Mouse (Mus musculus) limb, embryonic 13.5 days (tissue): ENCODE measurements at regions not wholly inside any gene's neighbourhood (a gene's known extent, or its start where the extent isn't known, plus 50 kb on each side); places are given as distances from the start of the nearest gene placed in this dataset.
A peak's percentile ranks its signal among the peaks of the same experiment; 100 is the strongest.

Source experiments
- ATAC-seq: fragments of 200-750 bp; cut with Nextera tagmentation; 2 replicates; pipeline ENCODE4 v1.8.0; 2017; ENCODE audit warnings: low read depth, moderate number of reproducible peaks, moderate TSS enrichment; ENCODE audit not compliant: low FRiP score
- H3K27ac ChIP-seq: fragments of 300-500 bp; sonication (generic); 2 replicates; pipeline ENCODE4 v1.5.1; 2015; ENCODE audit warnings: inconsistent platforms, mild to moderate bottlenecking, moderate library complexity
- H3K27me3 ChIP-seq: fragments of 300-500 bp; sonication (generic); 2 replicates; pipeline ENCODE4 v1.6.1; 2015; ENCODE audit warnings: mild to moderate bottlenecking, inconsistent platforms
- H3K36me3 ChIP-seq: fragments of 300-500 bp; sonication (generic); 2 replicates; pipeline ENCODE4 v1.6.1; 2015; ENCODE audit warnings: inconsistent platforms, mild to moderate bottlenecking, moderate library complexity
- H3K4me1 ChIP-seq: fragments of 300-500 bp; sonication (generic); 2 replicates; pipeline ENCODE4 v1.6.1; 2015; ENCODE audit warnings: inconsistent platforms
- H3K4me2 ChIP-seq: fragments of 300-500 bp; sonication (generic); replicated peaks from 2 replicates; pipeline ENCODE4 v1.6.1; 2015; ENCODE audit warnings: inconsistent platforms, mild to moderate bottlenecking, moderate library complexity
- H3K4me3 ChIP-seq: fragments of 300-500 bp; sonication (generic); 2 replicates; pipeline ENCODE4 v1.5.1; 2015; ENCODE audit warnings: moderate library complexity, mild to moderate bottlenecking, inconsistent platforms
- H3K9ac ChIP-seq: fragments of 300-500 bp; sonication (generic); 2 replicates; pipeline ENCODE4 v1.6.1; 2015; ENCODE audit warnings: mild to moderate bottlenecking, inconsistent platforms
- H3K9me3 ChIP-seq: fragments of 300-500 bp; sonication (generic); 2 replicates; pipeline ENCODE4 v1.6.1; 2016; ENCODE audit warnings: inconsistent platforms
- WGBS: fragments of 180-500 bp; shearing (Covaris S2); methylation state at CpG from one replicate; pipeline ENCODE4 v1.1.7; 2015; 5-methylcytosine and 5-hydroxymethylcytosine counted together

- Histone ChIP-seq H3K27ac (no peak overlapping the region), H3K4me3 (no peak overlapping the region), H3K9ac (no peak overlapping the region), H3K36me3 (no peaks in the 10 kb centered on the region), H3K9me3 (no peaks in the 10 kb centered on the region), H3K4me2 (no peak overlapping the region), H3K4me1 (peaks cover 7% of the 10 kb centered on the region), H3K27me3 (no peaks in the 10 kb centered on the region)
- no peak for ATAC-seq
- WGBS: 83% methylated on average over 4 of the region's 4 CpGs
Observed at GRCm38 (mm10) chr2:137310511-137310910, 194.1 kb upstream of the Jag1 start.

DNA sequence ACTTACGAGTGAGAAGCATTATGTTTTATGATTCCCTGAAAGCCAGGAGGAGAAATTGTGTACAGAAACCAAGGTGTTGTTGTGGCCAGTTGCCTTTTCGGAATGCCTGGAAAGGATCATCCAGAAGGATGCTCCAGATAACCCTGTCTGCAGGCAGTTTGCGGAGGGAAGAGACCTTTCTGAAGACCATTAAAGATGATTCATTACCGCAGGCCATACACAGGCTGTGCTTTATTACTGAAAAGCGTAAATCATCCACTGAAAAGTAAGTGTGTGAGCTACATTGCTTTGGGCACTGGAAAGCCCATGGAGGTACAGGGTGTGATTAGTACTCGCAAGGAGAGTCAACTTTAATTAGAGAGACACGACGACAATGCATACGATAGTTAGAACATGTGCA, 191.7 kb upstream of the Jag1 start:
- H3K4me3 ChIP-seq: no peak overlapping the region
- no peaks in the 10 kb centered on the region for H3K36me3 ChIP-seq
- no peaks in the 10 kb centered on the region for H3K9me3 ChIP-seq
- no peak overlapping the region for H3K9ac ChIP-seq
- H3K27me3 ChIP-seq: no peaks in the 10 kb centered on the region
- no peak overlapping the region for H3K4me2 ChIP-seq
- H3K4me1 ChIP-seq: peaks cover 7% of the 10 kb centered on the region
- WGBS: 37% methylated on average over 9 of the region's 9 CpGs
- ATAC-seq: no peak
- H3K27ac ChIP-seq: no peak overlapping the region

DNA sequence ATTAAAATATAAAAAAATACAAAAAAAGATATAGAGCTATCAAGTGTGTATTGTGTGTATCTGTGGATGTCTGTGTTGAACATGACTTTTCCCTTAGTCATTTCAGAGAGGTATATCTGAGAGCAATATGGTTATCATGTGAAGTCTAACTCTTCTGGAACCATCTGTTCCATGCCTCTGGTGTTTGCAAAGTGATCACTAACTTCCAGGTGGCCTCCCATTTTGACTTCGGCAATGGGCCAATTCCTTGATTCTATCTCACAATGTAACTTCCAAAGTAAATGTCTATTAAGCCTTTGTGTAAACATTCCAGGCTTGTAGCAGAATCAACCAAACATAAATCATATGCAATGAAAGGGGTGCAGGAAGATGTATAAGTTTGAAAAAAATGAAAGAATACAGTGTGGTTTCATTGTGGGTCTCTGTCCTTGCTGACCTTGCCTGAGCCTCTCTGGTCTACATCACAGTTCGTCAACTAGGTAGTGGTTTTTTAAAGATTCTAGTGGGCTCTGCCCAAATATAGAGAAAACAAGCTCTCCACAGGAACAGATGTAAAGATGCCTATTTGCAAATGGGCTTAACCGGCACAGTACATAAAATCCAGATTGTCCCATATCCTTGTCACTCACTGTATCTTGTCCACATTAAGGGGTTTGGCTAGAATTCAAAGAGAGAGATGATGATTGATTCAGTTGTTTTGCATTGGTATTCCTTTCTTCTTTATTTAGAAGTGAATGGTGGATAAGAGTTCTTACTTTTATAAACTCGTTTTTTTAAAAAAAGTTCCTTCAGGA, 185.2 kb upstream of the Jag1 start:
- H3K27me3 ChIP-seq: no peaks in the 10 kb centered on the region
- 67% methylated on average over 4 of the region's 4 CpGs for WGBS
- no peaks in the 10 kb centered on the region for H3K9me3 ChIP-seq
- no peaks in the 10 kb centered on the region for H3K36me3 ChIP-seq
- no peak overlapping the region for H3K9ac ChIP-seq
- H3K4me2 ChIP-seq: no peak overlapping the region
- H3K4me3 ChIP-seq: no peak overlapping the region
- no peak for ATAC-seq
- H3K4me1 ChIP-seq: no peaks in the 10 kb centered on the region
- no peak overlapping the region for H3K27ac ChIP-seq

GRCm38 (mm10) chr2:137289231-137289630, 172.8 kb upstream of the Jag1 start:
- WGBS: 72% methylated on average over 3 of the region's 3 CpGs
- H3K4me2 ChIP-seq: no peak overlapping the region
- no peaks in the 10 kb centered on the region for H3K9me3 ChIP-seq
- H3K4me1 ChIP-seq: no peaks in the 10 kb centered on the region
- no peak overlapping the region for H3K27ac ChIP-seq
- no peak overlapping the region for H3K9ac ChIP-seq
- no peaks in the 10 kb centered on the region for H3K27me3 ChIP-seq
- ATAC-seq: no peak
- H3K36me3 ChIP-seq: no peaks in the 10 kb centered on the region
- no peak overlapping the region for H3K4me3 ChIP-seq

DNA sequence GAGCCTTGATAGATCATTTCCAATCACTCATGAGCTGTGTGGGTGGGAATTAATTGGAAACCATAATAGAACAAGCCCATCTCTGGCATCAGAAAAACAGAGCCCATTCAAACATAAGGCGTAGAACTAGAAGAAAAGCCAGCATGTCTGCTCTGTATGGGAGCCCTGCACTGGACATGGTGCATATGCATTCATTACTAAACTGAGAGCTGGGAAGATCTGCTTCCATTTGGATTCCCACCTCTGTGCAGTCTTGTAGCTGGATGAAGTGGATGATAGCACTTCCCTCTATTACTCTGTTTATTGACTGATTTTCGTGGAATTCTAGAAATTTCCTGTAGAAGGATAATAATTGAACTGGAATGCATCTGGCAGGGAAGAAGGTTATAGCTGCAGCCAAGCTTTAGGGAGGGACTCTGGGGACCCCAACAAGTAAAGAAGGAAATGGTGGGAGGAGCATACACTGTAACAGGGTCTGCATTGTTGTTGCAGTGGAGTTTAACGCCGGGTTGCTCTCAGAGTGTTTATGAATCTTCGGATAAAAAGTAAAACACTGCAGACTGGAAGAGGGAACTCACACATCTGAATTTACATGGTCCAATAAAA, 155.2 kb upstream of the Jag1 start:
- 0 out of 2 replicates have a peak overlapping the region, but pooled peaks have one; percentile 6 for H3K27ac ChIP-seq
- 0 out of 2 replicates have a peak overlapping the region, but pooled peaks have one; percentile 3 for H3K4me2 ChIP-seq
- no peaks in the 10 kb centered on the region for H3K27me3 ChIP-seq
- ATAC-seq: peak; percentile 89
- 42% methylated on average over 5 of the region's 5 CpGs for WGBS
- no peak overlapping the region for H3K4me3 ChIP-seq
- H3K9ac ChIP-seq: no peak overlapping the region
- H3K36me3 ChIP-seq: no peaks in the 10 kb centered on the region
- no peaks in the 10 kb centered on the region for H3K9me3 ChIP-seq
- peaks cover 14% of the 10 kb centered on the region for H3K4me1 ChIP-seq

- Histone ChIP-seq H3K4me2 (no peak overlapping the region), H3K4me1 (no peaks in the 10 kb centered on the region)
- 80% methylated on average over 2 of the region's 2 CpGs for WGBS
Observed at GRCm38 (mm10) chr2:137262911-137263310, 146.5 kb upstream of the Jag1 start.

DNA sequence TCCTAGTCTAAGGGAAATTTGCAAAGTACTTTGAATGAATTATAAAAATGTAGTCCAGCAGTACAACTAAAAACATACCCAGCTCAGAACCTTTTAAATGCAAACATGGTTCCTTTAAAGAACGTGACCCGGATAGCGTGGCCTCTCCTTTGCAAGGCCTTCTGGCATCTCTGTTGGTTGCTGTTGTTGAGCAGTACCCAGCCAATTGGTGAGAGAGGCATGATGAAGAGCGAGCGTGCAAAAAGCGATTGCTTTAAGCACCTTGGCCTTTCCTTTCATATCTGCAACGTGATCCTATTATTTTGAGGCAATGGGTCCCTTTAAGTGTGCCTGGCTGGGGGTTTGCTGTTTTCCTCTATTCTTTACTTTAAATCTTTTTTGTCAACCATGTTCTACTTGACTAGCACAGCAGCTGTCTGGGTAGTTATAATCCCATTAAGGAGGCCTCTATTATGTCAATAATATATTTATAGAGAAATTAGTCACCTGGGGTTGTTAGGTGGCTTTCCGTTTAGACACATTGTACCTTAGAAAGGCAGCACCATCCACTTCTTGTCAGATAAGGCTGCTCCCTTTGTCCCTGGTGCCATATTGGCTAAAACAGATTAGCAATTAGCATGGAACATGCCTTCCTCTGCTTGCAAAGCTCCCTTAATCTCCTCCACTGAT, 141.5 kb upstream of the Jag1 start:
- 84% methylated on average over 8 of the region's 8 CpGs for WGBS
- H3K9ac ChIP-seq: no peak overlapping the region
- no peaks in the 10 kb centered on the region for H3K9me3 ChIP-seq
- H3K27me3 ChIP-seq: no peaks in the 10 kb centered on the region
- no peak overlapping the region for H3K4me3 ChIP-seq
- no peak overlapping the region for H3K4me2 ChIP-seq
- H3K27ac ChIP-seq: no peak overlapping the region
- ATAC-seq: no peak
- H3K4me1 ChIP-seq: no peaks in the 10 kb centered on the region
- no peaks in the 10 kb centered on the region for H3K36me3 ChIP-seq

More at GRCm38 (mm10) chr2:137262911-137263310, 146.5 kb upstream of the Jag1 start:
- Histone ChIP-seq H3K9ac (no peak overlapping the region), H3K36me3 (no peaks in the 10 kb centered on the region), H3K27me3 (no peaks in the 10 kb centered on the region), H3K9me3 (no peaks in the 10 kb centered on the region), H3K4me3 (no peak overlapping the region), H3K27ac (no peak overlapping the region)
- no peak for ATAC-seq

- Histone ChIP-seq H3K4me1 (peaks cover 32% of the 10 kb centered on the region), H3K27ac (no peak overlapping the region), H3K4me3 (no peak overlapping the region), H3K4me2 (peak overlapping the region; percentile 41), H3K27me3 (peaks cover 2% of the 10 kb centered on the region; the same call in 1 of the 2 replicates), H3K9ac (no peak overlapping the region), H3K36me3 (no peaks in the 10 kb centered on the region), H3K9me3 (no peaks in the 10 kb centered on the region)
- 8% methylated on average over 7 of the region's 7 CpGs for WGBS
- peak; percentile 78; the same call in 1 of the 2 replicates for ATAC-seq
Observed at GRCm38 (mm10) chr2:137247931-137248330, 131.5 kb upstream of the Jag1 start.

DNA sequence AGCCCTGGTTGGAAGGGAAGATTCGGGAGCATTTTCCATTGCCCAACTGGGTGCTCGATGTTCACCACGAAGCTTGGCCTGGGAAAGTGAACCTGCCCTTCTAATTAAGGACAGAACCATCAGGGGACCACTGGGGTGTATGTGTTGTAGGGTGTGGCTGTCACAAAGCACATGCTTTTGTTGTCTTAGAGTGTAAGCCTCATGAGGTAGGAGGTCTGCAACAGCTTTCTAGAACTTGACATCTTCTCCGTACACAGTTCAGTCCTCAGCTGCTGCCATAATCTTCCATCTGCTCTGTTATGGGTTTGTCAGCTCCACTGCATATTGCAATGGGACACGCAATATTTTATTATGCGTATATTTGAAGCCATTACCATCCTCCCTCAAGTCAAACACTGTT, 127.9 kb upstream of the Jag1 start:
- WGBS: 52% methylated on average over 6 of the region's 6 CpGs
- no peak for ATAC-seq
- H3K27ac ChIP-seq: no peak overlapping the region

GRCm38 (mm10) chr2:137243914-137244313, 127.5 kb upstream of the Jag1 start:
- no peak overlapping the region for H3K4me3 ChIP-seq
- no peak overlapping the region for H3K27ac ChIP-seq
- H3K9ac ChIP-seq: no peak overlapping the region
- peak; percentile 58; the same call in 1 of the 2 replicates for ATAC-seq
- H3K27me3 ChIP-seq: no peaks in the 10 kb centered on the region
- no peak overlapping the region for H3K4me2 ChIP-seq
- H3K9me3 ChIP-seq: no peaks in the 10 kb centered on the region
- no peaks in the 10 kb centered on the region for H3K36me3 ChIP-seq
- peaks cover 32% of the 10 kb centered on the region for H3K4me1 ChIP-seq
- WGBS: 6% methylated on average over 5 of the region's 5 CpGs

More for the DNA sequence above, 127.9 kb upstream of the Jag1 start:
- H3K9me3 ChIP-seq: no peaks in the 10 kb centered on the region
- no peaks in the 10 kb centered on the region for H3K27me3 ChIP-seq
- H3K9ac ChIP-seq: no peak overlapping the region
- no peak overlapping the region for H3K4me3 ChIP-seq
- H3K36me3 ChIP-seq: no peaks in the 10 kb centered on the region
- H3K4me2 ChIP-seq: no peak overlapping the region
- H3K4me1 ChIP-seq: peaks cover 32% of the 10 kb centered on the region

GRCm38 (mm10) chr2:137236961-137237360, 120.5 kb upstream of the Jag1 start:
- H3K36me3 ChIP-seq: no peaks in the 10 kb centered on the region
- H3K9me3 ChIP-seq: no peaks in the 10 kb centered on the region
- H3K27ac ChIP-seq: no peak overlapping the region
- no peak overlapping the region for H3K4me2 ChIP-seq
- no peaks in the 10 kb centered on the region for H3K27me3 ChIP-seq
- no peak for ATAC-seq
- 60% methylated on average over 3 of the region's 3 CpGs for WGBS
- no peak overlapping the region for H3K4me3 ChIP-seq
- H3K9ac ChIP-seq: no peak overlapping the region
- no peaks in the 10 kb centered on the region for H3K4me1 ChIP-seq

DNA sequence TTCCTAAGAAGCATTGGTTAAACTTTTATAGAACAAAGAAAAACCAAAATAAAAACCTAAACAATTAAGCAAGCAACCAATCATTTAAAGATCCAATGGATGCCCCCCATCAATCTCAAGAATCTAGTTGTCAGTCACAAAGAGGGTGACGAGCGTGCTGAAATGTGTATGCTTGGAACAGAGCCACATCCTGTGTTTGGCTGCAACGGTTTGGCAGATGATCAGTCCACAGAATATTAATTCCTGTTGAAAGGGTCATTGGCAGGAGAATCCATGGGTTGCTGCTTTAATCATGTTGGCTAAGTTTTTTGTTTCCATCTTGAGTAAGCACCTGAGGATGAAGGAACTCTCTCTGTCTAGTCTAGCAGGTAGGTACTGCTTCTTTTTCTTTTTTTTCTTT, 117.5 kb upstream of the Jag1 start:
- Histone ChIP-seq H3K9me3 (no peaks in the 10 kb centered on the region), H3K27me3 (no peaks in the 10 kb centered on the region), H3K4me3 (no peak overlapping the region), H3K4me1 (no peaks in the 10 kb centered on the region), H3K27ac (no peak overlapping the region), H3K9ac (no peak overlapping the region), H3K4me2 (no peak overlapping the region), H3K36me3 (no peaks in the 10 kb centered on the region)
- no peak for ATAC-seq
- 82% methylated on average over 3 of the region's 3 CpGs for WGBS
